Mouse (Mus musculus) liver, embryonic 11.5 days (tissue): Measurements from ENCODE around the gene Anln. TPM values are rescaled to one million over a fixed set of nuclear protein-coding genes. Genes with fewer than 3 reads are reported as not detected.
A peak's percentile ranks its signal among the peaks of the same experiment; 100 is the strongest.
"Not testable (repeated sequence)": the region's sequence is repeated elsewhere in the genome, so short reads cannot be mapped to it uniquely, and the experiment has no call there.

Source experiments
- ATAC-seq: fragments of 200-750 bp; cut with Nextera tagmentation; replicated peaks from 2 replicates; pipeline ENCODE4 v1.8.0; 2017; ENCODE audit warnings: moderate number of reproducible peaks, mild to moderate bottlenecking, moderate TSS enrichment, moderate library complexity; ENCODE audit not compliant: low FRiP score
- DNase-seq: peaks from one replicate; pipeline ENCODE4 v3.0.0-alpha.2; 2017; ENCODE audit warnings: low spot score
- H3K27ac ChIP-seq: fragments of 300-500 bp; sonication (generic); 2 replicates; pipeline ENCODE4 v1.5.1; 2014; ENCODE audit warnings: mild to moderate bottlenecking, low read depth, low read length, control low read depth
- H3K27me3 ChIP-seq: fragments of 300-500 bp; sonication (generic); replicated peaks from 2 replicates; pipeline ENCODE4 v1.6.1; 2014; ENCODE audit warnings: low read length, mixed read lengths; ENCODE audit not compliant: control insufficient read depth, insufficient read depth
- H3K36me3 ChIP-seq: fragments of 300-500 bp; sonication (generic); 2 replicates; pipeline ENCODE4 v1.6.1; 2014; ENCODE audit warnings: mild to moderate bottlenecking, low read length, moderate library complexity, mixed read lengths; ENCODE audit not compliant: control insufficient read depth, insufficient read depth
- H3K4me1 ChIP-seq: fragments of 300-500 bp; sonication (generic); replicated peaks from 2 replicates; pipeline ENCODE4 v1.6.1; 2014; ENCODE audit warnings: low read length, mixed read lengths; ENCODE audit not compliant: control insufficient read depth, insufficient read depth
- H3K4me2 ChIP-seq: fragments of 300-500 bp; sonication (generic); 2 replicates; pipeline ENCODE4 v1.6.1; 2014; ENCODE audit warnings: mild to moderate bottlenecking, control low read depth, moderate library complexity
- H3K4me3 ChIP-seq: fragments of 300-500 bp; sonication (generic); 2 replicates; pipeline ENCODE4 v1.5.1; 2014; ENCODE audit warnings: low read depth, low read length, control low read depth
- H3K9ac ChIP-seq: fragments of 300-500 bp; sonication (generic); 2 replicates; pipeline ENCODE4 v1.6.1; 2014; ENCODE audit warnings: low read depth, low read length, control low read depth
- H3K9me3 ChIP-seq: fragments of 300-500 bp; sonication (generic); 2 replicates; pipeline ENCODE4 v1.6.1; 2016; ENCODE audit warnings: low read length, inconsistent platforms, mixed read lengths; ENCODE audit not compliant: control insufficient read depth
- WGBS: fragments of 180-500 bp; shearing (Covaris S2); extraction: QIAGEN DNeasy Blood & Tissue Kit; methylation state at CpG from one replicate; pipeline ENCODE4 v1.1.7; 2014; 5-methylcytosine and 5-hydroxymethylcytosine counted together
- polyA plus RNA-seq: library from polyadenylated mRNA; unstranded; fragments of >200 nt; fragmentation: Nextera tagmentation; extraction: Ambion mirVana; gene quantifications from 2 replicates; pipeline ENCODE4 v1.2.1, GENCODE M21; 2014

The Anln gene
- polyA plus RNA-seq, 1 experiment from 2014 or later, result 42.6 TPM

DNA sequence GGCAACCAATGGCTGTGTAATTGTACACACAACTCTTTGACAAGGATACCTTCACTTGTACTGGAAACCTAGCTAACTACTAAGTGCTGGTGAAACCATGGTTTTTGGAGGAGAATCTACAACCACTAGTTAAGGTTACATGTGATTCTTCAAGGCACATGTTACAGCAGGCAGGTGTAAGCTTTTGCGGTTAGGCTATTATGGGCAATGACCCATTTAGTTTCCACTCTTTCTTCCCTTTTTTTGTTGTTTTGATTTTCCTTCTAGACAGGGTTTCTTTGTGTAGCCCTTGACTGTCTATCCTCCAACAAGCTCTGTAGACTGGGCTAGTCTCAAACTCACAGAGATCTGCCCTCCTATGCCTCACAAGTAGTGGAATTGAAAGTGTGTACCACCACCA lies 64.4 kb downstream of the Anln start:
- Histone ChIP-seq H3K9ac (no peak overlapping the region), H3K27me3 (no peaks in the 10 kb centered on the region), H3K9me3 (no peaks in the 10 kb centered on the region), H3K27ac (no peak overlapping the region), H3K4me3 (no peak overlapping the region), H3K36me3 (no peaks in the 10 kb centered on the region), H3K4me2 (no peak overlapping the region), H3K4me1 (peaks cover 14% of the 10 kb centered on the region)
- DNase-seq (no peak), ATAC-seq (no peak)
- WGBS, result 100% methylated on average over 1 of the region's 1 CpGs

GRCm38 (mm10) chr9:22322381-22323211 lies 66.4 kb downstream of the Anln start:
- Histone ChIP-seq H3K27ac (no peak overlapping the region), H3K9me3 (peaks cover under 1% of the 10 kb centered on the region; the same call in 1 of the 2 replicates), H3K4me1 (peaks cover 8% of the 10 kb centered on the region), H3K4me3 (no peak overlapping the region), H3K4me2 (no peak overlapping the region), H3K9ac (no peak overlapping the region), H3K27me3 (no peaks in the 10 kb centered on the region), H3K36me3 (no peaks in the 10 kb centered on the region)
- WGBS, result 59% methylated on average over 8 of the region's 8 CpGs
- peak; percentile 75 for ATAC-seq
- no peak for DNase-seq

GRCm38 (mm10) chr9:22319109-22319508 lies 69.9 kb downstream of the Anln start:
- Histone ChIP-seq H3K4me2 (no peak overlapping the region), H3K9me3 (peaks cover 3% of the 10 kb centered on the region; the same call in 1 of the 2 replicates), H3K27ac (no peak overlapping the region), H3K36me3 (no peaks in the 10 kb centered on the region), H3K4me1 (peaks cover 3% of the 10 kb centered on the region; the same call in 1 of the 2 replicates), H3K27me3 (no peaks in the 10 kb centered on the region), H3K9ac (no peak overlapping the region), H3K4me3 (no peak overlapping the region)
- WGBS, result 86% methylated on average over 1 of the region's 1 CpGs
- ATAC-seq (no peak), DNase-seq (no peak)

GRCm38 (mm10) chr9:22316047-22316446 lies 72.9 kb downstream of the Anln start:
- H3K36me3 ChIP-seq, DNase-seq, H3K4me1 ChIP-seq, H3K4me3 ChIP-seq, H3K4me2 ChIP-seq, H3K27me3 ChIP-seq, H3K9ac ChIP-seq, H3K27ac ChIP-seq, H3K9me3 ChIP-seq, ATAC-seq: not testable (repeated sequence)
- WGBS, result 71% methylated on average over 5 of the region's 5 CpGs

DNA sequence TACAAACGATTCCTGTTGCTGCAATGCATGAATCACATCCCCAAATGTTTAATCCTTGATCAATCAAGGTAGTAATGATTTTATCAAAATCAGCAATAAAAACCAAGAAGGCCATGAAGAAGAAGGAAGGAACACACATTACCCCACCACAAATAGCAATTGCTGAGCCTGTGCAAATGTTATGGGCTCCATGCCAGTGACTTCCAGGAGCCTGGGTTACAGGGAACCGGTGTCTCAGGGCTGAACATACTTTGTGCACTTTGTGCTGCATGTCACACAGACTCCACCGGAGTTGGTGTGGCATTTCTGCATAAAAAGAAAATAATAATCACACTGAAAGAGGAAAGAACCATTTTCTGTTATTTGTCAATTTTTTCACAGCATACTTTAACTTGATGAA lies 74.9 kb downstream of the Anln start:
- Histone ChIP-seq H3K9ac (no peak overlapping the region), H3K9me3 (peaks cover 3% of the 10 kb centered on the region; the same call in 1 of the 2 replicates), H3K36me3 (no peaks in the 10 kb centered on the region), H3K27ac (no peak overlapping the region), H3K4me1 (no peaks in the 10 kb centered on the region), H3K4me2 (no peak overlapping the region), H3K4me3 (no peak overlapping the region), H3K27me3 (no peaks in the 10 kb centered on the region)
- ATAC-seq, result no peak
- 81% methylated on average over 3 of the region's 3 CpGs for WGBS
- DNase-seq, result no peak

DNA sequence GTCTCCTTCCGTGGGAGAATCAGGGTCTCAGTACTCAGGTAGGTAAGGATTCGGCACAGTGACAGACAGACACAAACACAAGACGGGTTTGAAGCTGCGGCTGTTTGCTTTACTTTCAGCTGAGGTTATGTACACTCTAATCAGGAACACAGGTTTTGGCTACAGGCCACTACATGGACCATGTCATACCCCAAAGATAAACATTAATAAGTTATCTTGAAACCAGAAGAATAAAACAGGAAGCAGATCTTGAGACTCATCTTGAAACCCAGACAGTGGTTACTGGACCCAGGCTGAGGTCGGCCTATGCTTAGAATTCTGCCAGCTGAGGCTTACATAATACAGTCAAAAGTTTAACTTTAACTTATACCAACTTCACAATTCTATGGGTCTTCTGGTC lies 75.8 kb downstream of the Anln start:
- H3K27me3 ChIP-seq, result no peaks in the 10 kb centered on the region
- H3K4me2 ChIP-seq, result no peak overlapping the region
- no peak overlapping the region for H3K4me3 ChIP-seq
- H3K9me3 ChIP-seq, result peaks cover 3% of the 10 kb centered on the region; the same call in 1 of the 2 replicates
- H3K9ac ChIP-seq, result no peak overlapping the region
- 78% methylated on average over 5 of the region's 5 CpGs for WGBS
- no peak for ATAC-seq
- no peak for DNase-seq
- H3K36me3 ChIP-seq, result no peaks in the 10 kb centered on the region
- no peak overlapping the region for H3K27ac ChIP-seq
- H3K4me1 ChIP-seq, result no peaks in the 10 kb centered on the region

GRCm38 (mm10) chr9:22309651-22310050 lies 79.3 kb downstream of the Anln start:
- Histone ChIP-seq H3K4me2 (no peak overlapping the region), H3K27me3 (no peaks in the 10 kb centered on the region), H3K36me3 (no peaks in the 10 kb centered on the region), H3K27ac (no peak overlapping the region), H3K9me3 (no peaks in the 10 kb centered on the region; the same call in 1 of the 2 replicates), H3K4me1 (no peaks in the 10 kb centered on the region), H3K9ac (no peak overlapping the region), H3K4me3 (no peak overlapping the region)
- DNase-seq (no peak), ATAC-seq (no peak)
- 84% methylated on average over 5 of the region's 5 CpGs for WGBS

- not testable (repeated sequence) for H3K27me3 ChIP-seq, DNase-seq, H3K36me3 ChIP-seq, H3K4me1 ChIP-seq, H3K9me3 ChIP-seq
- H3K27ac ChIP-seq, result peak overlapping the region; percentile 19; the same call in 1 of the 2 replicates
- H3K9ac ChIP-seq, result peak overlapping the region; percentile 95
- peak overlapping the region; percentile 96 for H3K4me3 ChIP-seq
- ATAC-seq, result peak; percentile 51
- H3K4me2 ChIP-seq, result peak overlapping the region; percentile 83
- 11% methylated on average over 9 of the region's 9 CpGs for WGBS
Observed at GRCm38 (mm10) chr9:22307920-22308262, 81.1 kb downstream of the Anln start.
